Mouse (Mus musculus) liver, postnatal 0 days (tissue): ENCODE measurements around the gene Hhex. TPM values are rescaled to one million over a fixed set of nuclear protein-coding genes. Genes with fewer than 3 reads are reported as not detected.
A peak's percentile ranks its signal among the peaks of the same experiment; 100 is the strongest.

Experiments used
- ATAC-seq: fragments of 200-750 bp; cut with Nextera tagmentation; 2 replicates; pipeline ENCODE4 v1.8.0; 2017; ENCODE audit warnings: mild to moderate bottlenecking, moderate library complexity
- DNase-seq: peaks from one replicate; pipeline ENCODE4 v3.0.0-alpha.2; 2016
- H3K27ac ChIP-seq: fragments of 300-500 bp; sonication (generic); 2 replicates; pipeline ENCODE4 v1.5.1; 2014; ENCODE audit warnings: antibody characterized with exemption, moderate library complexity, mild to moderate bottlenecking, low read depth
- H3K27me3 ChIP-seq: fragments of 300-500 bp; sonication (generic); 2 replicates; pipeline ENCODE4 v1.6.1; 2014; ENCODE audit warnings: low read length, control low read depth, mixed read lengths; ENCODE audit not compliant: insufficient read depth
- H3K36me3 ChIP-seq: fragments of 300-500 bp; sonication (generic); replicated peaks from 2 replicates; pipeline ENCODE4 v1.6.1; 2014; ENCODE audit warnings: mild to moderate bottlenecking, control low read depth, low read length, moderate library complexity, mixed read lengths; ENCODE audit not compliant: insufficient read depth
- H3K4me1 ChIP-seq: fragments of 300-500 bp; sonication (generic); 2 replicates; pipeline ENCODE4 v1.6.1; 2014; ENCODE audit warnings: antibody characterized with exemption, mild to moderate bottlenecking, control low read depth; ENCODE audit not compliant: insufficient read depth
- H3K4me2 ChIP-seq: fragments of 300-500 bp; sonication (generic); 2 replicates; pipeline ENCODE4 v1.6.1; 2014; ENCODE audit warnings: low read depth, mild to moderate bottlenecking, low read length, moderate library complexity, mixed read lengths
- H3K4me3 ChIP-seq: fragments of 300-500 bp; sonication (generic); 2 replicates; pipeline ENCODE4 v1.5.1; 2014; ENCODE audit warnings: low read depth, low read length
- H3K9ac ChIP-seq: fragments of 300-500 bp; sonication (generic); replicated peaks from 2 replicates; pipeline ENCODE4 v1.6.1; 2014; ENCODE audit warnings: mild to moderate bottlenecking, moderate library complexity
- H3K9me3 ChIP-seq: fragments of 300-500 bp; sonication (generic); 2 replicates; pipeline ENCODE4 v1.6.1; 2016; ENCODE audit warnings: mild to moderate bottlenecking, control low read depth, low read length, mixed read lengths
- CTCF ChIP-seq: sonication (generic); IDR thresholded peaks from 2 replicates; pipeline ENCODE4 v1.5.1; 2016; ENCODE audit warnings: antibody characterized with exemption, low read depth
- EP300 ChIP-seq: IDR thresholded peaks from 2 replicates; pipeline ENCODE4 v1.6.1; 2016; ENCODE audit warnings: antibody characterized with exemption, low read depth, mild to moderate bottlenecking
- WGBS: fragments of 180-500 bp; shearing (Covaris S2); extraction: QIAGEN DNeasy Blood & Tissue Kit; methylation state at CpG from one replicate; pipeline ENCODE4 v1.1.7; 2014; ENCODE audit not compliant: insufficient replicate concordance; 5-methylcytosine and 5-hydroxymethylcytosine counted together
- polyA plus RNA-seq: library from polyadenylated mRNA; unstranded; fragments of >200 nt; fragmentation: Nextera tagmentation; extraction: Ambion mirVana; gene quantifications from 2 replicates; pipeline ENCODE4 v1.2.1, GENCODE M21; 2015

The Hhex gene
- 54.5 and 56.4 TPM in 2 replicates for polyA plus RNA-seq

- peak; percentile 88 for DNase-seq
- TF ChIP-seq EP300: no peak
- TF ChIP-seq CTCF: peak; percentile 4; the same call in 1 of the 2 replicates
- peak within 1 kb of the TSS; percentile 92 for H3K27ac ChIP-seq
- peak within 1 kb of the TSS; percentile 73 for H3K4me2 ChIP-seq
- H3K4me3 ChIP-seq: peak within 1 kb of the TSS; percentile 64
- peak; percentile 83 for ATAC-seq
- H3K9ac ChIP-seq: peak within 1 kb of the TSS; percentile 83
- H3K27me3 ChIP-seq: peaks cover 35% of the 10 kb centered on the region
- peaks cover 19% of the 10 kb centered on the region for H3K4me1 ChIP-seq
- H3K9me3 ChIP-seq: no peaks in the 10 kb centered on the region
- WGBS: 2% methylated on average over 61 of the region's 79 CpGs
- peaks cover 9% of the 10 kb centered on the region for H3K36me3 ChIP-seq
Observed at GRCm38 (mm10) chr19:37434263-37434951, at the start of gene Hhex. Hhex (plus strand) TSS chr19:37434810.

- DNase-seq: no peak
- no peak for ATAC-seq
- peaks cover 60% of the 10 kb centered on the region for H3K36me3 ChIP-seq
- 65% methylated on average over 3 of the region's 3 CpGs for WGBS
- H3K9ac ChIP-seq: no peak overlapping the region
- H3K27me3 ChIP-seq: no peaks in the 10 kb centered on the region
- H3K27ac ChIP-seq: no peak overlapping the region
- TF ChIP-seq EP300: no peak
- TF ChIP-seq CTCF: no peak
- H3K4me2 ChIP-seq: no peak overlapping the region
- no peak overlapping the region for H3K4me3 ChIP-seq
- H3K9me3 ChIP-seq: no peaks in the 10 kb centered on the region
- H3K4me1 ChIP-seq: no peaks in the 10 kb centered on the region
Observed at GRCm38 (mm10) chr19:37386126-37386525, 48.5 kb upstream of the Hhex start.

DNA sequence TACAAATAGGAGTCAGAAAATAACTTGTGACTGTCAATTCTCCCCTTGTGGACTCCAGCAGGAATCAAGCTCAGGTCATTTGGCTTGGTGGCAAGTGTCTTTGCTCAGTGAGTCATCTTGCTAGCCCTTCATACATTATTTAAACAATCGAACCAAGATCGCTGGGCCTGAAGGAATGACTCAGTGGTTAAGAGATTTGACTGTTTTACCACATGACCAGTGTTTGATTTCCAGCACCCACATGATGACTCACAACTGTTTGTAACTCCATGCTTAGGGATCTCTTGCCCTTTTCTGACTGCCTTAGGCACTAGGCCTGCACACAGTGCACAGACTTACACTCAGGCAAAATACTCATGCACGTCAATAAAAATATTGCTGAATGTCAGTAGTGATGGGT, 42.7 kb upstream of the Hhex start:
- H3K9ac ChIP-seq: no peak overlapping the region
- no peak for DNase-seq
- no peak overlapping the region for H3K4me3 ChIP-seq
- no peak overlapping the region for H3K27ac ChIP-seq
- peaks cover 65% of the 10 kb centered on the region for H3K36me3 ChIP-seq
- TF ChIP-seq CTCF (no peak), EP300 (no peak)
- no peaks in the 10 kb centered on the region for H3K9me3 ChIP-seq
- H3K4me2 ChIP-seq: no peak overlapping the region
- no peaks in the 10 kb centered on the region for H3K27me3 ChIP-seq
- no peak for ATAC-seq
- no peaks in the 10 kb centered on the region for H3K4me1 ChIP-seq
- 96% methylated on average over 3 of the region's 3 CpGs for WGBS

- H3K4me2 ChIP-seq: no peak overlapping the region
- H3K27me3 ChIP-seq: no peaks in the 10 kb centered on the region
- peaks cover 72% of the 10 kb centered on the region for H3K36me3 ChIP-seq
- no peaks in the 10 kb centered on the region for H3K9me3 ChIP-seq
- no peak overlapping the region for H3K27ac ChIP-seq
- WGBS: 92% methylated on average over 3 of the region's 3 CpGs
- no peak for TF ChIP-seq EP300
- no peak for TF ChIP-seq CTCF
- no peak for ATAC-seq
- H3K9ac ChIP-seq: no peak overlapping the region
- no peak for DNase-seq
- H3K4me3 ChIP-seq: no peak overlapping the region
- H3K4me1 ChIP-seq: no peaks in the 10 kb centered on the region
Observed at GRCm38 (mm10) chr19:37396279-37396678, 38.3 kb upstream of the Hhex start.

DNA sequence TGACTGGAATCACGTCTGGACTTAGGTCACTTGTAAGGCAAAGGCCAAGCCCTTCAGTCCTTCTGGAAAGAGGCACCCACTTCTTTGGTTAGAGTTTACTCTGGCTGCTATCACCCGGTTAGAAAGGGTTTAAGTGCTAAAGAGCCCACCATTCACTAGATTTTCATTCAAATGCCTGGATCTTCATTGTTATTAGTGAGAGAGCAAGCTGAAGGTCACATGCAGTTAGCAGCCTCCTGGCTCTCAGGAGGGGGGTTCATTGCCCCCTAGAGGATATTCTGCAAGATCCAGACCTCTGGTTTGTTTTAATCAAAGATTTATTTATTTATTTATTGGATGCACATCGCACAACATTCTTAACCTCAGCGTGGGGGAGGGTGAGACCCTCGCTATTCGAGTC, 33.7 kb upstream of the Hhex start:
- ATAC-seq: no peak
- no peaks in the 10 kb centered on the region for H3K27me3 ChIP-seq
- H3K4me3 ChIP-seq: no peak overlapping the region
- no peaks in the 10 kb centered on the region for H3K4me1 ChIP-seq
- 89% methylated on average over 6 of the region's 6 CpGs for WGBS
- no peak overlapping the region for H3K4me2 ChIP-seq
- no peak for DNase-seq
- no peak overlapping the region for H3K9ac ChIP-seq
- H3K36me3 ChIP-seq: peaks cover 86% of the 10 kb centered on the region
- H3K27ac ChIP-seq: no peak overlapping the region
- TF ChIP-seq EP300 (no peak), CTCF (no peak)
- H3K9me3 ChIP-seq: no peaks in the 10 kb centered on the region

DNA sequence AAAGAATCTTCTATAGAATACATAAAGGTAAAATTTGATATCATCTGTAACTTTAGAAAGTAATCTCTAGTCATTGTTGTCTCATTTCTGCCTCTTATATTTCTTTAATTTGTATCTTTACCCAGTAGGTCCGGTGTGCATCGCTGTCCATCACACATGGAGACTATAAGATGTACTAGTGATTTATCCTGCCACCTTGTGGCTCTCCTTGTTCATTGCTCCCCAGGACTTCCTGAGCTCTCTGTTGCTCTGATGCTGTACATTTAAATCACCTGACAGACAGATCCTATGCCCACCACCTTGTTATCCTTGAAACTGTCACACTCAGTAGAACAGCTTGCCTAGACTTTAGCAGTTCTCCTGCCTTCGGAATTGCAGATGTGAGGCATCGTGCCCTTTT, 16.3 kb upstream of the Hhex start:
- H3K4me2 ChIP-seq: no peak overlapping the region
- H3K4me3 ChIP-seq: no peak overlapping the region
- TF ChIP-seq EP300 (no peak), CTCF (peak; percentile 65)
- no peaks in the 10 kb centered on the region for H3K4me1 ChIP-seq
- H3K9me3 ChIP-seq: no peaks in the 10 kb centered on the region
- ATAC-seq (no peak), DNase-seq (no peak)
- H3K27me3 ChIP-seq: no peaks in the 10 kb centered on the region
- H3K9ac ChIP-seq: no peak overlapping the region
- 82% methylated on average over 4 of the region's 4 CpGs for WGBS
- H3K27ac ChIP-seq: no peak overlapping the region
- H3K36me3 ChIP-seq: peaks cover 59% of the 10 kb centered on the region
